Comparison of ENCODE assay signal across 8 mouse cellular contexts in the genomic region with DNA sequence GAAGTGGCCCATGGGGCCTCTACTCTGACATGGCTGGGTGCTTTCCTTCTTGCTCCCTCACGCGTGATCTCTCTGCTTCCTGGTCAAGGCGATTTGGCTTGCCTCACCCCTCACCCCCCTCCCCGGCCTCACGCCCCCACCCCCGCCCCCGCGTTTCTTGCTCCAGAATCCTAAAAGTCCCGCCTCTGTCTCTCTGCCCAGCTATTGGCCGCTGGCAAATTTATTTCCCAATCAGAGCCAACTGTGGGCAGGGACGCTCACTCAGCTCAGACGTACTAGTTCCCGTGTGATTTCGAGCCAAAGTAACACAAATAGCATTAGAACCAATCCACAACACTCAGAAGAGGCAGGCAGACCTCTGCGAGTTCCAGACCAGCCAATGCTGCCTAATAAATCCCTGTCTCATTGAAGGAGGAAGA. TPM values are rescaled to one million over a fixed set of nuclear protein-coding genes. Genes with fewer than 3 reads are reported as not detected.
A peak's percentile ranks its signal among the peaks of the same experiment; 100 is the strongest.
DNase-seq lines count a peak whose midpoint lies in the region; ATAC-seq and TF ChIP-seq lines count a peak whose summit lies in the region.

No protein-coding gene starts in this region.

- H3K9ac ChIP-seq in heart, postnatal 0 days (replicated peaks; ENCODE audit: low read depth, low read length), result no peak overlapping the region

- peak; percentile 89 for ATAC-seq in heart, postnatal 0 days (ENCODE audit: insufficient read depth, low read depth)
- ATAC-seq in megakaryocyte progenitor cell, adult 5-6 weeks (replicated peaks; ENCODE audit: poor library complexity), result peak; percentile 88

- peak overlapping the region; percentile 47 for H3K4me2 ChIP-seq in heart, postnatal 0 days (ENCODE audit: low read depth, low read length)

- no peak for TF ChIP-seq CTCF in heart, postnatal 0 days (IDR thresholded peaks at IDR 0.05; ENCODE audit: low read depth)

- H3K36me3 ChIP-seq in heart, postnatal 0 days (replicated peaks; ENCODE audit: control insufficient read depth, insufficient read depth, low read length), result no peaks in the 10 kb centered on the region

- no peaks in the 10 kb centered on the region for H3K4me1 ChIP-seq in heart, postnatal 0 days (ENCODE audit: control insufficient read depth, insufficient read depth)

- WGBS in heart, postnatal 0 days, result 2% methylated on average over 15 of the region's 15 CpGs

- no peaks in the 10 kb centered on the region for H3K27me3 ChIP-seq in heart, postnatal 0 days (ENCODE audit: control insufficient read depth, insufficient read depth, low read length)

- TF ChIP-seq EP300 in heart, postnatal 0 days (IDR thresholded peaks at IDR 0.05; ENCODE audit: low read depth), result no peak

- no peaks in the 10 kb centered on the region for H3K9me3 ChIP-seq in heart, postnatal 0 days (replicated peaks; ENCODE audit: control insufficient read depth, low read length)

- peak overlapping the region; percentile 34; the same call in 1 of the 2 replicates for H3K27ac ChIP-seq in heart, postnatal 0 days (ENCODE audit: low read depth)

- peak overlapping the region; percentile 15; the same call in 1 of the 2 replicates for H3K4me3 ChIP-seq in heart, postnatal 0 days (ENCODE audit: low read depth, low read length)

- DNase-seq in urinary bladder, postnatal 14 days (ENCODE audit: low spot score), result peak; percentile 39
- DNase-seq in urinary bladder, postnatal 10 days (ENCODE audit: low spot score), result no peak
- DNase-seq in embryo, embryonic 9.5 days (ENCODE audit: extremely low spot score), result peak; percentile 84
- DNase-seq in heart, postnatal 0 days (ENCODE audit: low spot score), result peak; percentile 69
- DNase-seq in kidney, postnatal 36 days, result peak; percentile 51 to 63
- DNase-seq in spleen, postnatal 10 days (ENCODE audit: low spot score in 2 of 2), result peak; percentile 23 to 51
- DNase-seq in cerebellum, adult 11 months, result no peak

RNA-seq across cellular contexts. Expression of gene Car6, which starts 11.4 kb away (rescaled TPM):
- not detected in 2 replicates for total RNA-seq in heart, postnatal 0 days (2014; rRNA removed; ENCODE audit: low replicate concordance)
- not detected in 2 replicates for polyA plus RNA-seq in heart, postnatal 0 days (2015; fragmentation: Nextera tagmentation; extraction: Ambion mirVana)
- 1.2 TPM in 1 of 2 replicates, not detected in the other for total RNA-seq in megakaryocyte progenitor cell, adult 5-6 weeks (2015)
- total RNA-seq in megakaryocyte progenitor cell, adult 5-6 weeks (2017), result 0.79 TPM in 1 of 2 replicates, not detected in the other

RNA-seq across cellular contexts. Expression of gene Eno1, which starts 24.0 kb away (rescaled TPM):
- total RNA-seq in heart, postnatal 0 days (2014; rRNA removed; ENCODE audit: low replicate concordance), result 525 and 625 TPM in 2 replicates
- 999 and 1,074 TPM in 2 replicates for polyA plus RNA-seq in heart, postnatal 0 days (2015; fragmentation: Nextera tagmentation; extraction: Ambion mirVana)
- 336 and 338 TPM in 2 replicates for total RNA-seq in megakaryocyte progenitor cell, adult 5-6 weeks (2015)
- total RNA-seq in megakaryocyte progenitor cell, adult 5-6 weeks (2017), result 357 and 368 TPM in 2 replicates

Comparison
In these comparisons a context has a peak if more than half of its experiments do, and no peak if none do; other contexts are left out.
1. DNase-seq: peak in urinary bladder, postnatal 14 days (single experiment), embryo, embryonic 9.5 days (single experiment), heart, postnatal 0 days (single experiment), kidney, postnatal 36 days (2 of 2) and spleen, postnatal 10 days (2 of 2); none in urinary bladder, postnatal 10 days (single experiment) and cerebellum, adult 11 months (single experiment).